Mouse (Mus musculus) stomach, embryonic 14.5 days (tissue): ENCODE data around the gene Ikzf1. TPM values are rescaled to one million over a fixed set of nuclear protein-coding genes. Genes with fewer than 3 reads are reported as not detected.

Source experiments
- ATAC-seq: fragments of 200-750 bp; cut with Nextera tagmentation; 2 replicates; pipeline ENCODE4 v1.8.0; 2017; ENCODE audit warnings: low read depth, moderate TSS enrichment; ENCODE audit not compliant: insufficient number of reproducible peaks, insufficient read depth, low FRiP score
- H3K27ac ChIP-seq: fragments of 300-500 bp; sonication (generic); 2 replicates; pipeline ENCODE4 v1.5.1; 2014; ENCODE audit warnings: mild to moderate bottlenecking, low read length, moderate library complexity, mixed read lengths
- H3K27me3 ChIP-seq: fragments of 300-500 bp; sonication (generic); 2 replicates; pipeline ENCODE4 v1.6.1; 2014; ENCODE audit warnings: low read length, control low read depth, mixed read lengths; ENCODE audit not compliant: control insufficient read depth, insufficient read depth
- H3K36me3 ChIP-seq: fragments of 300-500 bp; sonication (generic); 2 replicates; pipeline ENCODE4 v1.6.1; 2014; ENCODE audit warnings: mild to moderate bottlenecking, control low read depth, low read length, moderate library complexity, mixed read lengths; ENCODE audit not compliant: control insufficient read depth, insufficient read depth
- H3K4me1 ChIP-seq: fragments of 300-500 bp; sonication (generic); 2 replicates; pipeline ENCODE4 v1.6.1; 2014; ENCODE audit warnings: low read length, control low read depth, mixed read lengths; ENCODE audit not compliant: control insufficient read depth, insufficient read depth
- H3K4me2 ChIP-seq: fragments of 300-500 bp; sonication (generic); replicated peaks from 2 replicates; pipeline ENCODE4 v1.6.1; 2014; ENCODE audit warnings: low read depth, low read length, control low read depth
- H3K4me3 ChIP-seq: fragments of 300-500 bp; sonication (generic); 2 replicates; pipeline ENCODE4 v1.5.1; 2014; ENCODE audit warnings: low read depth, low read length, control low read depth
- H3K9ac ChIP-seq: fragments of 300-500 bp; sonication (generic); replicated peaks from 2 replicates; pipeline ENCODE4 v1.6.1; 2014; ENCODE audit warnings: low read depth, mild to moderate bottlenecking, control low read depth, low read length, moderate library complexity, mixed read lengths
- H3K9me3 ChIP-seq: fragments of 300-500 bp; sonication (generic); 2 replicates; pipeline ENCODE4 v1.6.1; 2016; ENCODE audit warnings: low read depth, low read length, control low read depth; ENCODE audit not compliant: control insufficient read depth
- WGBS: fragments of 180-500 bp; shearing (Covaris S2); extraction: QIAGEN DNeasy Blood & Tissue Kit; methylation state at CpG from one replicate; pipeline ENCODE4 v1.1.7; 2014; 5-methylcytosine and 5-hydroxymethylcytosine counted together
- polyA plus RNA-seq: library from polyadenylated mRNA; unstranded; fragments of >200 nt; fragmentation: Nextera tagmentation; extraction: Ambion mirVana; gene quantifications from 2 replicates; pipeline ENCODE4 v1.2.1, GENCODE M21; 2014

Gene Ikzf1
- polyA plus RNA-seq, 1 experiment from 2014 or later: 2.2 TPM

DNA sequence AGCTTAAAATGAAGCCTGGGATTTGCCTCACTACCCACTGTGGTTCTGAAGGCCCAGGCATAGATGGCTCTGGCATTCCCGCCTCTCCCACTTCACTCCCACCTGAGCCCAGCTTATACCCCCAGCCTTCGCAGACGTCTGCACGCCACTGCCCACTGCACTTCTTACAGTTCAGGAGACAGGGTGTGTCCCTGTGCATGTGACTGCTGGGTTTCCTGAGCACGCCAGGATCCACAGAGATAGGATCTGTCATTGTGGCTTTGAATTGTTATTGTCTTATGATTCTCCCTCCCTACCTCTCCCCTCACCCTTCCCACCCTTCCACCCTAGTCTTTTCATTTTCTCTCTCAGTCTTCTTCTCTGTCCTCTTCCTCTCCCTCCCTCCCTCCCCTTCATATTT lies 34.9 kb downstream of the Ikzf1 start:
- Histone ChIP-seq H3K27me3 (no peaks in the 10 kb centered on the region), H3K4me3 (no peak overlapping the region), H3K36me3 (no peaks in the 10 kb centered on the region), H3K9ac (no peak overlapping the region), H3K9me3 (no peaks in the 10 kb centered on the region), H3K4me2 (no peak overlapping the region), H3K27ac (no peak overlapping the region), H3K4me1 (no peaks in the 10 kb centered on the region)
- WGBS: 79% methylated on average over 5 of the region's 5 CpGs
- no peak for ATAC-seq

GRCm38 (mm10) chr11:11725252-11725875 lies 40.6 kb downstream of the Ikzf1 start:
- Histone ChIP-seq H3K4me2 (no peak overlapping the region), H3K9ac (no peak overlapping the region), H3K36me3 (no peaks in the 10 kb centered on the region), H3K27ac (no peak overlapping the region), H3K4me1 (no peaks in the 10 kb centered on the region), H3K27me3 (no peaks in the 10 kb centered on the region), H3K9me3 (no peaks in the 10 kb centered on the region), H3K4me3 (no peak overlapping the region)
- 83% methylated on average over 11 of the region's 11 CpGs for WGBS
- ATAC-seq: no peak

DNA sequence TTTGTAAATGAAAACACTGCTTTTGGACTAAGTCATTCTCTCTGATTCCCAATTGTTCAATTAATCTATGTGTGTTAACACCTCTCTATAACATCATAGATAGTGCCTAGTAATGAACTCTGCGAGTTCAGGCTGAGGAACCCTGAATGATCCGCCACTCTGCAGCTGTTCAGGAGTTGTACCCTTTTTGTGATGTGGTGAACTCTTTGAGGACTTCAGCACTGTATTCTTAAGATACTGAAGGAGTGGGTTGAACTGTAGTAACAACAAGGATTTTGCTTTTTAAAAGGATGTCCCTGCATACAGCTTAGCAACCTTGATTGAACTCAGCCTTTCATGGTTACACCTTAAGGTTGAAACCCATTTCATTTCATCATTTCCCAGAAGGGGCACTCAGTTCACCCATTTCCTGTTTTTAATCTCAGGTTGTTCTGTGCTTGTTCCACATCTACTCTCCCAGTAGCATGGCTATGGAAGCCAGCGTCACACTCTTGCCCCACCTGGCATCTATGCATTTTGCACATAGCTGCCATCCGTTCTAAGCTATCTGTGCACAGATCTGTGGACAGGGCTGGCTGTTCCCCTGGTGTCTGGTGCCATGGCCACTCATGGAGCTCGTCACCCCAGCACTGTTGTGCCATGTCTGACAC lies 41.2 kb downstream of the Ikzf1 start:
- ATAC-seq: no peak
- WGBS: 84% methylated on average over 5 of the region's 5 CpGs
- Histone ChIP-seq H3K4me1 (no peaks in the 10 kb centered on the region), H3K4me2 (no peak overlapping the region), H3K4me3 (no peak overlapping the region), H3K27ac (no peak overlapping the region), H3K36me3 (no peaks in the 10 kb centered on the region), H3K9ac (no peak overlapping the region), H3K27me3 (no peaks in the 10 kb centered on the region), H3K9me3 (no peaks in the 10 kb centered on the region)

DNA sequence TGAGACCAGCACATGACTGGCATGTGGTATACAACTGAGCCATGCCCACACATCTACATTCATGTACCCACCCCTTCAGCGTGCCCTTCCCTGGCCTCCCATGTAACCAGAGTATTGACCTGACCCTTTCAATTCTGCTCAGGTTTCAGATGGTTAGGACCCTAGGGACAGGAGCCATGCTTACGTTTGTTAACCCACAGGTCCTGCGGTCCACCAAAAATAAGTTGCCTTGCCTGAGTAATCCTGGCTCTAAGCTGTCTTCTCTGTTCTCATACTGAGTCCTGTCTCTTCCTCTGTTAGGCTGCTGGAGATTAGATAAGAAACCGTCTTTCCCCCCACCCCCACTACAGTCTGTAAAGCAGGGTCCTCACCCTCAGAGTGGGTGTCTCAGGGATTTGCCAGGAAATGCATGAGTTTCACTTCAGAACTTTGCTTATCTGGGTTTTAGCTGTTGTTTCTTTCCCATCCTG lies 42.0 kb downstream of the Ikzf1 start:
- Histone ChIP-seq H3K27me3 (no peaks in the 10 kb centered on the region), H3K4me1 (no peaks in the 10 kb centered on the region), H3K9me3 (no peaks in the 10 kb centered on the region), H3K4me3 (no peak overlapping the region), H3K9ac (no peak overlapping the region), H3K27ac (no peak overlapping the region), H3K4me2 (no peak overlapping the region), H3K36me3 (no peaks in the 10 kb centered on the region)
- no peak for ATAC-seq
- 67% methylated on average over 4 of the region's 4 CpGs for WGBS

DNA sequence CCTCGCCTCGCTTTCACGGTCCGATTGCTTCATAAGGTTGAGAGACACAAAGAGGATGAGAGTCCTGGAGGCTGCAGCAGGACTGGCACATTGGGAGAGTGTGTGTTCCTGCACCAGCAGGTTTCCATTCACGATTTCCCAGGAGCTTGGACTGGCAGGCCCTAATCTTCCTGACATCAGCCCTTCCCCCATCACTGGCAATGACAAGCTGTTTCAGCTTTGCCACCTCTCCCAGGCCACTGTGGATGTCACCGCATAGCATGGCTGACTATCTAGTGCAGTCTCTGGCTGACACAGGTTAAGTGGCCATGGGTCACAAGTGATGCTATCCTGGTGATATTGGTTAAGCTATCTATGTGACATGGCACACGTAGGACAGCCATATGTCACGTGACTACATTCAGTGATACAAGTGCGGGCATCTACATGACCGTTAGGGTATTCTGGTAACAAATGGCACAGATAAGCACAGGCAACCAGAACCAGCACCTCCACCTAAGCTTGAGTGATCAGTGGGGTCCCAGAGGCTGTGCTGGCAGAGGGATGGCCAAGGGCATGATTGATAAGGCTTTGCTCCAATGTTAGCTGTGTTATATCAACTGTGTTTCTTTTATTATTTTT lies 43.2 kb downstream of the Ikzf1 start:
- Histone ChIP-seq H3K4me2 (no peak overlapping the region), H3K27me3 (no peaks in the 10 kb centered on the region), H3K27ac (no peak overlapping the region), H3K9ac (no peak overlapping the region), H3K36me3 (no peaks in the 10 kb centered on the region), H3K4me3 (no peak overlapping the region), H3K4me1 (no peaks in the 10 kb centered on the region), H3K9me3 (no peaks in the 10 kb centered on the region)
- ATAC-seq: 0 out of 2 replicates have a peak, but pooled peaks have one; percentile 37
- 89% methylated on average over 10 of the region's 10 CpGs for WGBS

GRCm38 (mm10) chr11:11729216-11729615 lies 44.4 kb downstream of the Ikzf1 start:
- 74% methylated on average over 6 of the region's 6 CpGs for WGBS
- no peaks in the 10 kb centered on the region for H3K36me3 ChIP-seq
- ATAC-seq: peak; percentile 79; the same call in 1 of the 2 replicates
- H3K27me3 ChIP-seq: no peaks in the 10 kb centered on the region
- no peak overlapping the region for H3K4me2 ChIP-seq
- no peak overlapping the region for H3K4me3 ChIP-seq
- no peak overlapping the region for H3K27ac ChIP-seq
- no peaks in the 10 kb centered on the region for H3K4me1 ChIP-seq
- no peaks in the 10 kb centered on the region for H3K9me3 ChIP-seq
- no peak overlapping the region for H3K9ac ChIP-seq

DNA sequence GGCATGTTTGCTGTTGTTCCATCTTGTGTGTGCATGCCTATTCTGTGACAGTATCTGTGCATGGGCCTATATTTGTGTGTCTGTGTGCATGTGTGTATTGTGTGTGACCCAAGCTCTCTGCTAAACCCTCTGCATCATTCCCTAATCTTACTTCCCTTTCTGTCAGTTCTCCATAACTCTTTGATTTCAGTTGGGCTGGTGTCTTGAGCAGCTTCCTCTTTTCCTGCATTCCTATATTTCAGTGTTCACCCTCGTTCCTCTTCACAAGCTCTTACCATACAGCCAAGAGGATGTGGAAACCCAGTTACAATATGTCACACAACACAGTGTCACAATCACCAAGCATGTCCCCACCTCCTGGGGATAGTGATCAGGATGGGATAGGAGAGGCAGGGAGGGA lies 45.3 kb downstream of the Ikzf1 start:
- Histone ChIP-seq H3K4me1 (no peaks in the 10 kb centered on the region), H3K4me3 (no peak overlapping the region), H3K27ac (no peak overlapping the region), H3K9me3 (no peaks in the 10 kb centered on the region), H3K4me2 (no peak overlapping the region), H3K36me3 (no peaks in the 10 kb centered on the region), H3K9ac (no peak overlapping the region), H3K27me3 (no peaks in the 10 kb centered on the region)
- WGBS: 60% methylated on average over 1 of the region's 1 CpGs
- ATAC-seq: no peak

DNA sequence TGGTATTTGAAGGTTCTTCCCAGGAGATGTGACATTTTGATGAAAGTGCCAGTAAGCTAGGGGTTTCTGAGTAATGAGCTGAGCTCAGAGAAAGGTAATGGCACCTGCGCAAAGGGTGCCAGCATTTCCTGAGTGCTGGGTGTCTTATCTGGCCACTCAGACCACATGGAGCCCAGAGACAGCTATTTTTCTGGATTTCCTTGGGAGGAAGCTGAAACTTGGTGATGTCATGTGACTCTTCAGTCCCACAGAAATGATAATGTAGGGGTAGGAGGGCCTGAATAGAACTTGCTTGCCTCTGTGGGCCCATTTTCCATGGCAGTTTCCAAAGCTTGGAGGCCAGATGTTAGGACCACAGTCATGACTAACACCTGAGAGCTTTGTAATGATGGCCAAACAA lies 46.9 kb downstream of the Ikzf1 start:
- Histone ChIP-seq H3K4me1 (no peaks in the 10 kb centered on the region), H3K27me3 (no peaks in the 10 kb centered on the region), H3K36me3 (no peaks in the 10 kb centered on the region), H3K9me3 (no peaks in the 10 kb centered on the region), H3K4me3 (no peak overlapping the region), H3K27ac (no peak overlapping the region), H3K9ac (no peak overlapping the region), H3K4me2 (no peak overlapping the region)
- no peak for ATAC-seq
- WGBS: 100% methylated on average over 1 of the region's 1 CpGs
